Mouse (Mus musculus): ENCODE results near the gene Prelid3b.

Prelid3b gene

GRCm38 (mm10) chr2:174472818-174473549 is at the start of gene Prelid3b:
Gene Prelid3b (minus strand): TSS chr2:174473081.
- DNase-seq (ENCODE audit: low spot score in 2 of 2), result peak; percentile 99 to 100

GRCm38 (mm10) chr2:174522134-174522533 is 49.3 kb upstream of the Prelid3b start:
- DNase-seq (ENCODE audit: low spot score in 2 of 2), result no peak

- peak in 1 of 2 experiments; percentile 21 for DNase-seq (ENCODE audit: low spot score in 2 of 2)
Measured at GRCm38 (mm10) chr2:174517141-174518079, 44.5 kb upstream of the Prelid3b start.

- DNase-seq (ENCODE audit: low spot score in 2 of 2), result no peak
Measured at GRCm38 (mm10) chr2:174514887-174515286, 42.0 kb upstream of the Prelid3b start.

GRCm38 (mm10) chr2:174513827-174514226 is 40.9 kb upstream of the Prelid3b start:
- DNase-seq (ENCODE audit: low spot score in 2 of 2), result no peak

GRCm38 (mm10) chr2:174509825-174510224 is 36.9 kb upstream of the Prelid3b start:
- no peak for DNase-seq (ENCODE audit: low spot score in 2 of 2)

- no peak for DNase-seq (ENCODE audit: low spot score in 2 of 2)
Measured at GRCm38 (mm10) chr2:174507998-174508397, 35.1 kb upstream of the Prelid3b start.

DNA sequence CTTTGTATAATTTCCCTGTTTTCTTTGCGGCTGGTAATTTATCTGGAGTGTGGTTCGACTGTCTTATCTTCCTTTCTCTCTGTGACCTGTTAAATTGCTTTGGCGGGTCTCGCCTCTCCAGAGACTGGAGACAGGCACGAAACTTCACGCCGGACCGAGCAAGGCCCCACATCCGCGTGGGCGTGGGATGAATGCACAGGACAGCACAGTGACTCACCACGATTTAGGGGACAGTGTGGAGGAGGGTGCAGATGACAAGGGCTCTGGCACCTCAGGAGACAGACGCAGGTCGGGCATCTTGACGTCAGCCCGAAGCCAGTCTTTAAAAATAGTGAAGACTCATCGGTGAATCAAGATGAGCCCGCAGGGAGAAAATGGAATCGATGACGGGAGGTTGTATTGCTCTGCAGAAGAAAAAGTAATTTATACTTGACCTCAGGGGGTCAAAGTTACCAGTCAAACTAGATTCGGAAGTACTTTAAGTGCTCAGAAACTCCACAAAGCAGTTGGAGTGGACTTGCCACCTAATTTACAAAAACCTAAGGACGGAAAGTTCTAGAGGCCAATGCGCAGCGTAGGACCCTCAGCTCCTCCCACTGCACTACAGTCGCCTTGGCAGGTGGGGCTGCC is 30.1 kb upstream of the Prelid3b start:
- DNase-seq (ENCODE audit: low spot score in 2 of 2), result no peak

DNA sequence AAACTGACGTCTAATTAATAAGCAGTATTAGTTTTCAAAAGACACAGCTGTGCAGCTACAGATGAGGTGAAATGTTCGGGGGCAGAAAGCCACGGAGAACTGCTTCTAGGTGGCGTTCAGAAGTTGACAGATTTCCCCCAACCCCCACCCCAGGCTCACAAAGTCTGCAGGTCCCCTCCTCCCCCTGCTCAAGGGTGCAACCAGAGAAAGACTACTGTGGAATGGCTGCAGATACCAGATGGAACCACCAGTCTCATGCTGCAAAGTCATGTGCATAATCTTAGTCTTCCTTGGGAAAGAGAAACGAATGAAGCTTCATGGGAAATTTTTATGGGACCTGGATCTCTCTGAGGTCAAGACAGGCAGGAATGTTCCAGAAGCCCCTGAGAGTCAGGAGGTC is 29.4 kb upstream of the Prelid3b start:
- DNase-seq (ENCODE audit: low spot score in 2 of 2), result no peak

DNA sequence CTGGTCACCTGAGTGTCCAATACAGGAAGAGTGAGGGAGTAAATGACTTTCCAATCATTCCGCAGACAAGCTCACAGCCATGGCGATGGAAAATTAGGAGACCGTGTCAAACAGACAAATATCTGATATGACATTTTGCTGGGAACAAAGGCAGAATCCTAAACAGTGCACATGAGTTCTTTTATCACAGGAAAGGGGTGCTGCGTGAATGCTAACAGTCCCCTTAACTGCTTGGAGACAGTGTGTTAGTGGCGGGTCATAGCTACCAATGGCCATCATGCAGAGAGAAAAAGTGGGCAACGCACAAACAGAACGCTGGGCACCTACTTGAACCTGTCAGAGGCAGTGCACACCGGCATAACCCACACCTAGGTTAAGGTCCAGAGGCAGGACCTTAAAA is 28.6 kb upstream of the Prelid3b start:
- no peak for DNase-seq (ENCODE audit: low spot score in 2 of 2)

- DNase-seq (ENCODE audit: low spot score in 2 of 2), result no peak
Measured at GRCm38 (mm10) chr2:174500814-174501503, 28.1 kb upstream of the Prelid3b start.

- peak in 1 of 2 experiments; percentile 54 for DNase-seq (ENCODE audit: low spot score in 2 of 2)
Measured at GRCm38 (mm10) chr2:174492858-174493257, 20.0 kb upstream of the Prelid3b start.

GRCm38 (mm10) chr2:174487005-174487404 is 14.1 kb upstream of the Prelid3b start:
- no peak for DNase-seq (ENCODE audit: low spot score in 2 of 2)

GRCm38 (mm10) chr2:174478746-174479145 is 5.9 kb upstream of the Prelid3b start:
- DNase-seq (ENCODE audit: low spot score in 2 of 2), result no peak

DNA sequence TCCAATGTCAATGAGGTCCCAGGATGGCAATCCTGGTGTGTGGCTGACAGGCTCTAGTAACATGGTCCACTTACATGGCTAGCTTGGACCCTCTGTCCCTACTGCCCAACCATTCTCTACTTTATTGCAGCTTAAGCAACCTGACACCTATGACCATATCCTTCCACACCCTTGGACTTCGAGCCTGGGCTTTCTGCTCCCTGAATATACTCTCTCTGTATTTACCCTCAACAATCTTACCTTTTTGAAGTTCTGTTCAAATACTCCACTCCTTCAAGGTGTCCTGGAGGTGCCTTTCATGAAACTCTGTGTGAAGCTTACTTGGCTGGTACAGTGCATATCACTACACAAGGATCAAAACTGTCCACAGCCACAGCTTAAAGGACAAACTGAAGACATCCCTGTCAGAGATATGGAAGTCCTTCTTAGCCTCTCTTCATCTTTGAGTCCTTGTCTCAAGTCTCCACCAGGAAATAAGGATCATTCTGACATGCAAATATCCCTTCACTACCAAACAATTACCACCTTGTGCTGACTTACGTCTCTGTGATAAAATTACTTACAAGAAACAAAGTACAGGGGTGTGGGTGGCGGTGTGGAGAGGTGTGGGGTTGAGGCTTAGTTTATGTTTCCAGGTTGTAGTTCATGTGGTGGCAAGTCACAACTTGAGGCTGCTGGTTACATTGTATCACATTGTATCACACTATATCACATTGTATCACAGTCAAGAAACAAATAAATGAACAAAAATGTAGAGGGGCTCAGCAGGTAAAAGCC is 4.8 kb upstream of the Prelid3b start:
- no peak for DNase-seq (ENCODE audit: low spot score in 2 of 2)

DNA sequence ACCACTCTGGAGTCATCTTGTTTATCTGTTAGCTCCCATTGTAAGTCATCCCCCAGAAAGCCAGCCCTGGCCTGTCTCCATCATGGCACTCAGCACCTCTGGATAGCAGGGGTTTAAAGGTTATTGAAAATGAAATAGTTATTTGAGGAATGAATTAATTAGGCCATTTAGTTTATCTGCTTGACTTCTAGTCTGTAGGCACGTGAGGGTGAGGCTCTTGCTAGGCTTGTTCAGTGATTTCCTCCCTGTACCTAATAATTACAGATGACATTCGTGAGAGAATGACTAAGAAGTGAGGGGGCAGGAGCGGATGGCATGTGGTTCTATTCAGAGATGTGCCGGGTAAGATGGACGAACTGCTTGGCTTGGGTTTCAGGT is 658 bp upstream of the Prelid3b start:
- DNase-seq (ENCODE audit: low spot score in 2 of 2), result no peak

- DNase-seq (ENCODE audit: low spot score in 2 of 2), result peak in 1 of 2 experiments; percentile 57
Measured at GRCm38 (mm10) chr2:174472407-174472806, 474 bp downstream of the Prelid3b start.

DNA sequence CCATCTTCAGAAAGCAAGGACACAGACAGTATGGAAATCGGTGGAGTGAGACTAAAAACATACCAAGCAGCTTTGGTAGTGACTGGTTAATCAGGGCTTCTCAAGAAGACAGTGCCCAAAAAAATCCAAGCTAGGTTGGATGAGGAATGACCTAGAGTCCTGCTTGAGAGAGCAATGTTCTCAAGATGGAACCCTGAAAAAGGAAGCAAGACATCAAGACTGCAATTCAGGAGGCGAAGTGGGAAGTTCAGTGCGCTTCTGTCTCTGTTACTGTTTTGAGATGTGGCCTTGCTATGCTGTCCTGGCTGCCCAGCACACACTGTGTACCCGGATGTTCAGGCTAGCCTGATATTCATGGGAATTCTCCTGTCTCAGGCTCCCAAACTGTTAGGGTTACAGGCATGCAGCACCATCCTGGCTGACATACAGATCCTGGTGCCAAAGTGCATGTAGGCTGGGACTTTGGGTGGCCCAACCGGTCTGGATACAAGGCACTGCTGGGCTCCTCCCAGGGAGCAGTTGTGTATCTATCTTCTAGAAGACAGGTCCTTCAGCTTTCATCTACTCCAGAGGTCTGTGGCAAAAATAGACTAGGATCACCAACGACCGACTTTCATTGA is 2.0 kb downstream of the Prelid3b start:
- DNase-seq (ENCODE audit: low spot score in 2 of 2), result no peak

GRCm38 (mm10) chr2:174470333-174470732 is 2.5 kb downstream of the Prelid3b start:
- DNase-seq (ENCODE audit: low spot score in 2 of 2), result no peak

GRCm38 (mm10) chr2:174463789-174464523 is 8.9 kb downstream of the Prelid3b start, which contains the start of gene Atp5e:
Gene Atp5e (minus strand): TSS chr2:174464105.
- peak; percentile 89 to 95 for DNase-seq (ENCODE audit: low spot score in 2 of 2)
